Mouse (Mus musculus): ENCODE results near the gene Kdm5a. TPM values are rescaled to one million over a fixed set of nuclear protein-coding genes. Genes with fewer than 3 reads are reported as not detected.

The Kdm5a gene
- total and polyA plus RNA-seq, 3 experiments = 20.8 to 35.8 (median 29.3) TPM

DNA sequence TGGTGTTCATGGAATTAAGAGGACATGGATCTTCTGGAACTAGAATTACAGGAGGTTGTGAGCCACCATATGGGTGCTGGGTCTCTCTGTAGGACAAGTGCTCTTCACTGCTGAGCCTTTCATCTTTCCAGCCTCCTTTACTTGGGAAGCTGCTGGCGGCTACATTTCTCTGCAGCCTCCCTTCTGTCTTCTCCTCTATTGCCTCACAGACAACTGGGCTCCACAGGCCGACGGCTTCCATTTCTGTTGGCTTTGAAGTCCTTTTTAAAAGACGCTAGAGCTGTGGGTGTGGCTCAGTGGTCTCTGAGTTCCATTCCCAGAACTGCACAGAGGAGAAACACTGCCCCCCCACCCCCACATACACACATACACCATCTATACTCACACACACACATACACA lies 101.5 kb downstream of the Kdm5a start:
- TF ChIP-seq RCOR1 (conservative IDR thresholded peaks at IDR 0.05; ENCODE audit: low read depth, low read length) (no peak), UBTF (IDR thresholded peaks at IDR 0.05; ENCODE audit: low read depth, low read length) (no peak), NRF1 (IDR thresholded peaks at IDR 0.05; ENCODE audit: low read depth, low read length) (no peak), PAX5 (IDR thresholded peaks at IDR 0.05; ENCODE audit: low read length) (no peak), ZNF384 (IDR thresholded peaks at IDR 0.05; ENCODE audit: low read depth, low read length) (no peak), ETS1 (conservative IDR thresholded peaks at IDR 0.05; ENCODE audit: low read depth, low read length) (no peak), TCF12 (IDR thresholded peaks at IDR 0.05; ENCODE audit: low read depth, low read length) (no peak), JUN (IDR thresholded peaks at IDR 0.05; ENCODE audit: insufficient read depth, low read depth, low read length) (no peak)
- Histone ChIP-seq H3K79me2 (replicated peaks; ENCODE audit: control insufficient read depth, extremely low read depth, insufficient read depth, poor library complexity, severe bottlenecking) (peaks cover 55% of the 10 kb centered on the region), H3K9ac (ENCODE audit: insufficient read depth, low read depth) (no peak overlapping the region), H3K27me3 (replicated peaks) (no peaks in the 10 kb centered on the region), H3K36me3 (replicated peaks in 1 of 2; ENCODE audit: control insufficient read depth in 1 of 2, insufficient read depth in 1 of 2, low read length in 1 of 2) (peaks cover 2 to 5% of the 10 kb centered on the region in 2 experiments), H3K4me3 (replicated peaks in 1 of 3; ENCODE audit: low read depth in 2 of 3, low read length in 2 of 3, poor library complexity in 1 of 3) (no peak overlapping the region), H3K9me3 (replicated peaks; ENCODE audit: low read length) (no peaks in the 10 kb centered on the region), H3K4me1 (ENCODE audit: control insufficient read depth in 1 of 2, insufficient read depth in 2 of 2) (peaks cover 24 to 62% of the 10 kb centered on the region in 2 experiments), H3K4me2 (ENCODE audit: insufficient read depth, low read depth, poor library complexity, severe bottlenecking) (no peak overlapping the region), H3K27ac (ENCODE audit: insufficient read depth, low read depth) (no peak overlapping the region)
- dilution Hi-C loops (cut with MboI; ENCODE audit: extremely low pct_ligation_motif_present, extremely low pct_unique_long_range_greater_than_20kb, low sequenced_read_pairs) = no loop called here
- in situ Hi-C loops (cut with MboI; ENCODE audit: low pct_ligation_motif_present, low pct_unique_long_range_greater_than_20kb, low sequenced_read_pairs) = no loop called here
- DNase-seq (ENCODE audit: extremely low read depth) = no peak

DNA sequence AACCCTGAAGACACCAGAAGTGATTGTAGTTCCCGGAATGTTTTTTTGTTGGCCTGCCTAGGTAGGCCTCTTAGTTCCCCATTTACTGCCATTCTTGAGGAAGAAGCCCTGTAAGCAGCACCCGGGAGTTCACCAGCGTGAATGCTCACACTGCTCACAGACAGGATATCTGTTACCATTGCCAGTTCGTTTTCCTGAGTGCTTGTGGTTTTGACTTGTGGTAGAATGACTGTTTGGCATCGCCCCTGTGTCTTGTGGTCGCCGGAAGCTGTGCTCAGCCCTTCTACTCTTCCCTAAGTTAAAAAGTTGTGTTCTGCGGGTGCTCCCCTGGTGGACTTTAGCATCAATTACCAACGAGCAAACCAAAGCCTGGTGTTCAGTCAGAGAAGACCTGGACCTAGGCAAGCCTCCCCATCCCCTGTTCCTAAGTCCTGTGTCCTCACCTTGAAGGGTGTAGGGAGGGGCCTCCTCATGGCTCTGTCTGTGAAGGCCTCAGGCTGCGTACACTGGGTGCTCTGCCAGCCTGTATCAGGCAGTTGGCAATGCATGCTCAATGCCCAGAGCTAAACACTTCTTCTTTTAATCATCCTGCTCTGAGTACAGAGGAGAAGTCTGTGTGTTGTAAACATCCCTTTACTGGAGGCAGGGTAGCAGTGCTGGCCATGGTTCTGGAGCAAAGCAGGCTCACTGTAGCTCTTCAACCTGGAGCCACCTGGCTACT lies 102.8 kb downstream of the Kdm5a start:
- H3K4me3 ChIP-seq (replicated peaks in 1 of 3; ENCODE audit: low read depth in 2 of 3, low read length in 2 of 3, poor library complexity in 1 of 3) = peak overlapping the region in 1 of 3 experiments; percentile 20
- peak; percentile 85 for DNase-seq (ENCODE audit: extremely low read depth)
- H3K36me3 ChIP-seq (replicated peaks in 1 of 2; ENCODE audit: control insufficient read depth in 1 of 2, insufficient read depth in 1 of 2, low read length in 1 of 2) = peaks cover 2 to 5% of the 10 kb centered on the region in 2 experiments
- dilution Hi-C loops (cut with MboI; ENCODE audit: extremely low pct_ligation_motif_present, extremely low pct_unique_long_range_greater_than_20kb, low sequenced_read_pairs) (no loop called here), in situ Hi-C loops (cut with MboI; ENCODE audit: low pct_ligation_motif_present, low pct_unique_long_range_greater_than_20kb, low sequenced_read_pairs) (no loop called here)
- H3K27ac ChIP-seq (ENCODE audit: insufficient read depth, low read depth) = peak overlapping the region; percentile 80
- peak overlapping the region; percentile 5; the same call in 1 of the 2 replicates for H3K9ac ChIP-seq (ENCODE audit: insufficient read depth, low read depth)
- H3K9me3 ChIP-seq (replicated peaks; ENCODE audit: low read length) = no peaks in the 10 kb centered on the region
- H3K4me1 ChIP-seq (ENCODE audit: control insufficient read depth in 1 of 2, insufficient read depth in 2 of 2) = peaks cover 27 to 70% of the 10 kb centered on the region in 2 experiments
- H3K27me3 ChIP-seq (replicated peaks) = no peaks in the 10 kb centered on the region
- H3K4me2 ChIP-seq (ENCODE audit: insufficient read depth, low read depth, poor library complexity, severe bottlenecking) = peak overlapping the region; percentile 27
- peaks cover 59% of the 10 kb centered on the region for H3K79me2 ChIP-seq (replicated peaks; ENCODE audit: control insufficient read depth, extremely low read depth, insufficient read depth, poor library complexity, severe bottlenecking)
- peak; percentile 65; the same call in 1 of the 2 replicates for TF ChIP-seq SIN3A (IDR thresholded peaks at IDR 0.05; ENCODE audit: low read length)
- no peak for TF ChIP-seq POLR2AphosphoS2 (IDR thresholded peaks at IDR 0.05; ENCODE audit: low read depth, low read length)
- TF ChIP-seq GABPA (IDR thresholded peaks at IDR 0.05; ENCODE audit: insufficient replicate concordance, low read depth, low read length) = no peak
- no peak for TF ChIP-seq CHD2 (IDR thresholded peaks at IDR 0.05; ENCODE audit: low read length)
- peak; percentile 51; the same call in 1 of the 2 replicates for TF ChIP-seq ETS1 (conservative IDR thresholded peaks at IDR 0.05; ENCODE audit: low read depth, low read length)
- TF ChIP-seq SMC3 (IDR thresholded peaks at IDR 0.05; ENCODE audit: low read depth, low read length) = no peak
- TF ChIP-seq MAX (IDR thresholded peaks at IDR 0.05; ENCODE audit: low read length) = no peak
- TF ChIP-seq CTCF (conservative IDR thresholded peaks at IDR 0.05 in 1 of 2, IDR thresholded peaks at IDR 0.05 in 1 of 2; ENCODE audit: low read depth in 2 of 2, low read length in 2 of 2) = peak in 1 of 2 experiments; percentile 41; a peak in 2 of 4 replicates
- no peak for TF ChIP-seq E2F4 (IDR thresholded peaks at IDR 0.05; ENCODE audit: insufficient replicate concordance, low read depth, low read length)
- TF ChIP-seq NELFE (IDR thresholded peaks at IDR 0.05; ENCODE audit: low read depth, low read length) = no peak
- peak; percentile 26; the same call in 1 of the 2 replicates for TF ChIP-seq HCFC1 (IDR thresholded peaks at IDR 0.05; ENCODE audit: low read depth, low read length)
- peak; percentile 73 for TF ChIP-seq EP300 (IDR thresholded peaks at IDR 0.05; ENCODE audit: low read length)
- peak; percentile 42; the same call in 1 of the 2 replicates for TF ChIP-seq BHLHE40 (IDR thresholded peaks at IDR 0.05; ENCODE audit: low read depth, low read length)
- peak; percentile 38 for TF ChIP-seq ZNF384 (IDR thresholded peaks at IDR 0.05; ENCODE audit: low read depth, low read length)
- TF ChIP-seq PAX5 (IDR thresholded peaks at IDR 0.05; ENCODE audit: low read length) = no peak
- TF ChIP-seq IRF4 (IDR thresholded peaks at IDR 0.05; ENCODE audit: low read depth, low read length) = peak; percentile 65
- TF ChIP-seq CHD1 (IDR thresholded peaks at IDR 0.05; ENCODE audit: low read depth, low read length) = no peak
- no peak for TF ChIP-seq ZMIZ1 (IDR thresholded peaks at IDR 0.05; ENCODE audit: low read depth, low read length)
- no peak; the same call in 1 of the 2 replicates for TF ChIP-seq RAD21 (IDR thresholded peaks at IDR 0.05; ENCODE audit: low read depth, low read length)
- TF ChIP-seq NRF1 (IDR thresholded peaks at IDR 0.05; ENCODE audit: low read depth, low read length) = no peak
- peak; percentile 21; the same call in 1 of the 2 replicates for TF ChIP-seq ELF1 (IDR thresholded peaks at IDR 0.05; ENCODE audit: low read depth, low read length)
- no peak for TF ChIP-seq MAZ (IDR thresholded peaks at IDR 0.05; ENCODE audit: low read depth, low read length)
- no peak for TF ChIP-seq RCOR1 (conservative IDR thresholded peaks at IDR 0.05; ENCODE audit: low read depth, low read length)
- 0 out of 2 replicates have a peak, but pooled peaks have one; percentile 21 for TF ChIP-seq MEF2A (IDR thresholded peaks at IDR 0.05; ENCODE audit: borderline replicate concordance, low read depth, low read length)
- TF ChIP-seq MYC (IDR thresholded peaks at IDR 0.05; ENCODE audit: low read depth, low read length) = peak; percentile 58; the same call in 1 of the 2 replicates
- no peak for TF ChIP-seq TCF12 (IDR thresholded peaks at IDR 0.05; ENCODE audit: low read depth, low read length)
- no peak for TF ChIP-seq USF2 (conservative IDR thresholded peaks at IDR 0.05; ENCODE audit: low read depth, low read length)
- TF ChIP-seq ZC3H11A (IDR thresholded peaks at IDR 0.05; ENCODE audit: low read depth, low read length) = no peak
